Mouse (Mus musculus) limb, embryonic 14.5 days (tissue): ENCODE data around the gene Smg7. TPM values are rescaled to one million over a fixed set of nuclear protein-coding genes. Genes with fewer than 3 reads are reported as not detected.

ENCODE experiments used
- ATAC-seq: fragments of 200-750 bp; cut with Nextera tagmentation; 2 replicates; pipeline ENCODE4 v1.8.0; 2017; ENCODE audit warnings: low read depth, moderate number of reproducible peaks, moderate TSS enrichment; ENCODE audit not compliant: low FRiP score
- DNase-seq: peaks from one replicate; pipeline ENCODE4 v3.0.0-alpha.2; 2015; ENCODE audit warnings: low spot score
- H3K27ac ChIP-seq: fragments of 300-500 bp; sonication (generic); replicated peaks from 2 replicates; pipeline ENCODE4 v1.5.1; 2014; ENCODE audit warnings: low read depth, mild to moderate bottlenecking, low read length, moderate library complexity, mixed read lengths
- H3K27me3 ChIP-seq: fragments of 300-500 bp; sonication (generic); 2 replicates; pipeline ENCODE4 v1.6.1; 2014; ENCODE audit warnings: low read length, mixed read lengths; ENCODE audit not compliant: control insufficient read depth, insufficient read depth
- H3K36me3 ChIP-seq: fragments of 300-500 bp; sonication (generic); 2 replicates; pipeline ENCODE4 v1.6.1; 2014; ENCODE audit warnings: mild to moderate bottlenecking, low read length, moderate library complexity, mixed read lengths; ENCODE audit not compliant: control insufficient read depth, insufficient read depth
- H3K4me1 ChIP-seq: fragments of 300-500 bp; sonication (generic); 2 replicates; pipeline ENCODE4 v1.6.1; 2014; ENCODE audit warnings: antibody characterized with exemption, low read length, mixed read lengths; ENCODE audit not compliant: control insufficient read depth, insufficient read depth
- H3K4me2 ChIP-seq: fragments of 300-500 bp; sonication (generic); replicated peaks from 2 replicates; pipeline ENCODE4 v1.6.1; 2014; ENCODE audit warnings: low read depth, mild to moderate bottlenecking, low read length, moderate library complexity; ENCODE audit not compliant: severe bottlenecking
- H3K4me3 ChIP-seq: fragments of 300-500 bp; sonication (generic); replicated peaks from 2 replicates; pipeline ENCODE4 v1.5.1; 2014; ENCODE audit warnings: low read length
- H3K9ac ChIP-seq: fragments of 300-500 bp; sonication (generic); 2 replicates; pipeline ENCODE4 v1.6.1; 2014; ENCODE audit warnings: mild to moderate bottlenecking, low read depth, low read length, moderate library complexity; ENCODE audit not compliant: severe bottlenecking
- H3K9me3 ChIP-seq: fragments of 300-500 bp; sonication (generic); 2 replicates; pipeline ENCODE4 v1.6.1; 2016; ENCODE audit warnings: low read length; ENCODE audit not compliant: control insufficient read depth
- POLR2A ChIP-seq: fragments of 200-500 bp; IDR thresholded peaks from 2 replicates; pipeline ENCODE4 v1.8.0; 2012; ENCODE audit warnings: inconsistent platforms, mild to moderate bottlenecking, moderate library complexity, borderline replicate concordance; ENCODE audit not compliant: insufficient read depth, insufficient read length; ENCODE audit errors: extremely low read depth
- WGBS: fragments of 180-500 bp; shearing (Covaris S2); extraction: QIAGEN DNeasy Blood & Tissue Kit; methylation state at CpG from one replicate; pipeline ENCODE4 v1.1.7; 2014; 5-methylcytosine and 5-hydroxymethylcytosine counted together
- polyA plus RNA-seq, 2 experiments: library from polyadenylated mRNA; depleted of rRNA in 1 of 2; stranded (reverse) in 1 of 2; unstranded in 1 of 2; fragments of >200 nt; fragmentation: Nextera tagmentation in 1 of 2; extraction: Ambion mirVana in 1 of 2; gene quantifications; 2 replicates each; pipeline versions ENCODE4 v1.2.1 to v1.2.3; 2012 to 2014

Gene Smg7
- polyA plus RNA-seq, 2 experiments = 30.0 to 37.3 TPM

DNA sequence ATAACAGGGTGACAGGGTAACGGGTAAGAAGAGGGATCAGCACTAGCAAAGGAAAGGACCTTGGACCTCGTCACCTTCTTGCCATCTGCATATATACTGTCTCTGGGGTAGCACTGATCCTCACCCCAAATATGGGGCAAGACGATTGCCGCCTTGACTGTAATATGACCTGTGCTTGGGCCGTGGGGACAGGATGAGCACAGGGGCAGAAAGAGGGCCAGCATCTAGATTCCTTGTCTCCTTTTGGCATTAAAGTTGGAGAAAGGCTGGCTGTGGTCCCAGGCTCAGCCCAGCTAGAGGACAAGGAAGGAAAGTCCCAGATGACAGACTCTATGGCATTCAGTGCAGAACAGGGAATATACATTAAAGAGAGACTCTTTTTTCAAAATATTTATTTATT, 76.0 kb downstream of the Smg7 start:
- WGBS = 76% methylated on average over 5 of the region's 5 CpGs

DNA sequence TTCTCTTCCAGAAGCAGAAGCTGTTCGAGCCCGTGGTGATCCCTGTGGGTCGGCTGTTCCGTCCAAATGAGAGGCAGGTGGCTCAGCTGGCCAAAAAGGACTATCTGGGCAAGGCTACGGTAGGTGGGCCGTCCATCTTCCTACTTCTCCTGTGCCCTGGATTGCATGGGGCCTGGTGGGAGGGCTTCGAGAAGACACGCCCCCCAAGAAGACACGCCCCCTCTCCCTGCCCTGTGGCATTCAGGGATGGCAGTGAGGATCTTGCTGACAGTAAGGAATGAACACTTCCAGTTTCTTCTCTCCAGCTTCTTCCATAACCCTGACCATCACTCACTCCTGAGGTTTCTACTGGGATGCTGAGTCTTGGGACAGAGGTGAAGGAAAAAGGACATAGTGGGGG, 78.2 kb downstream of the Smg7 start:
- Histone ChIP-seq H3K27me3 (no peaks in the 10 kb centered on the region), H3K9ac (no peak overlapping the region), H3K27ac (no peak overlapping the region), H3K36me3 (no peaks in the 10 kb centered on the region), H3K9me3 (no peaks in the 10 kb centered on the region), H3K4me2 (no peak overlapping the region), H3K4me1 (no peaks in the 10 kb centered on the region), H3K4me3 (no peak overlapping the region)
- no peak for TF ChIP-seq POLR2A
- DNase-seq = no peak
- ATAC-seq = no peak
- 71% methylated on average over 9 of the region's 9 CpGs for WGBS

More for the DNA sequence above, 76.0 kb downstream of the Smg7 start:
- ATAC-seq (no peak), DNase-seq (no peak)
- Histone ChIP-seq H3K4me2 (no peak overlapping the region), H3K36me3 (no peaks in the 10 kb centered on the region), H3K4me1 (no peaks in the 10 kb centered on the region), H3K4me3 (no peak overlapping the region), H3K9me3 (no peaks in the 10 kb centered on the region), H3K9ac (no peak overlapping the region), H3K27me3 (no peaks in the 10 kb centered on the region), H3K27ac (no peak overlapping the region)
- TF ChIP-seq POLR2A = no peak

DNA sequence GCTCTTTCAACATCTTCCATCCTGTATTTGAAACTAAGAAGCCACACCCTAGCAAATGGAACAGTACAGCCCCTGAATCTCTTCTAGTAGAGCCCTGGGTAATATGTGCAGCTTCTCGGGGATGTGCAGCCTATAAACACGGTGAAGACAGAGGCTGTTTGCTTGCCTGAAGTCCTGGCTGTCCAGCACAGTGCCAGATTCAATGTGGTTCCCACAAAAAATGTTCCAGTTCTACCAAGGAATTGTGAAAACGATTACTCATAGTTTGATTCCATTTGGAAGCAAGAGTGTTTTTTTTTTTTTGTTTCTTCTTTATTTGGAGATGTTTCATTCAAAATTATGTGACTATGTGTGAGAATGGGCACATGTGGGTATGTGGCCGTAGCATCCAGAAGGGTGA, 80.7 kb downstream of the Smg7 start:
- Histone ChIP-seq H3K4me2 (no peak overlapping the region), H3K36me3 (no peaks in the 10 kb centered on the region), H3K9ac (no peak overlapping the region), H3K4me3 (no peak overlapping the region), H3K4me1 (no peaks in the 10 kb centered on the region), H3K9me3 (no peaks in the 10 kb centered on the region), H3K27ac (no peak overlapping the region), H3K27me3 (no peaks in the 10 kb centered on the region)
- ATAC-seq (no peak), DNase-seq (no peak)
- no peak for TF ChIP-seq POLR2A
- 83% methylated on average over 4 of the region's 4 CpGs for WGBS

DNA sequence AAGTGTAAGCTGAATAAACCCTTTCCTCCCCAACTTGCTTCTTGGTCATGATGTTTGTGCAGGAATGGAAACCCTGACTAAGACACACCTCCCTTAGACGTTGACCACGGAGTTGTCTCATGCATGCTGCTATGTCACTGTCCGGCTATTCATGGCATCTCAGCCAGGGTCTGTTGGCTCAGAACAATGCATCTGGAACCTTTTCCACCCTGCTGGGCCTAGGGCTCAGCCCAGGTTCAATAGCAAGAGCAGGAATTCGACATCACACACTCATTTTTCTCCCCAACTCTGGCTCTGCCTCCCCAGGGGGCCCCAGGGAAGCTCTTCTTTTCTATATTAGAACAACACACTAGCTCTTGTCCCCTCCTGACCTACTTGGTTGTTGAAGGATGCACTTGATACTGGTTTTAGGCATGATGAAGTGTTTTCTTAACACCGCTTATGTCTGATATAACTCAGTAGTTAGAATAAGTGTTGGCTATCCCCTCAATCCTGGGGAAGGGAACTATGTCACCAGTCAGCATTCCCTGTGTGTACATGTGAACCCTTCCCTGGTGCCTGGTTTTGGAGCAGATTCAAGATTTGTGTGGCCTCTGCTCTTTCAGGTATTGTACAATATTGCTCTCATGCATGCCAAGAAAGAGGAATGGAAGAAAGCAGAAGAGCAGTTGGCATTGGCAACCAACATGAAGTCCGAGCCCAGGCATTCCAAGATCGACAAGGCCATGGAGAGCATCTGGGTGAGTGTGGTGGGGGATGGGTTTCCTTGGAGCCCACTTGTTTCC, 81.3 kb downstream of the Smg7 start:
- Histone ChIP-seq H3K27me3 (no peaks in the 10 kb centered on the region), H3K9ac (no peak overlapping the region), H3K27ac (no peak overlapping the region), H3K4me2 (no peak overlapping the region), H3K4me1 (no peaks in the 10 kb centered on the region), H3K9me3 (no peaks in the 10 kb centered on the region), H3K36me3 (no peaks in the 10 kb centered on the region), H3K4me3 (no peak overlapping the region)
- DNase-seq = no peak
- no peak for TF ChIP-seq POLR2A
- no peak for ATAC-seq
- WGBS = 79% methylated on average over 7 of the region's 7 CpGs

DNA sequence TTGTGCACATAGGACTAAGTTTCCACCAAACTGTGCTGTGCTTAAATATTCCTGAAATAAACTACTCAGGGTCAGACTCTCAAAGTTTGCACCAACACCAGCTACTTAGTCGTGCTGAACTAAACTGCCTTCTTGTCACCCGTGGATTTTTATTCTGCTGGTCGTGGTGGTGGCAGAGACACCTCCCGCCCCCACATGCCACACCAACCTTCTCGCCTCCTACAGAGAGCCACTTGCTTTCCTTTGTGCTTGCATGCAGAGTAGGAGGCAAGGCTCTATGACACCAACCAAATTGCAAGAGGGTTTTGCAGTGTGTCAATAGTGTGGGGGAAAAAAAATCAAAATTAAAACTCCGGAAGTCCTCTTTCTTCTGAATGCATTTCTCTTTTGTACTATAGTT, 82.9 kb downstream of the Smg7 start:
- Histone ChIP-seq H3K4me3 (no peak overlapping the region), H3K27me3 (no peaks in the 10 kb centered on the region), H3K9me3 (no peaks in the 10 kb centered on the region), H3K9ac (no peak overlapping the region), H3K27ac (no peak overlapping the region), H3K36me3 (no peaks in the 10 kb centered on the region), H3K4me1 (no peaks in the 10 kb centered on the region), H3K4me2 (no peak overlapping the region)
- no peak for DNase-seq
- WGBS = 76% methylated on average over 6 of the region's 6 CpGs
- ATAC-seq = no peak
- no peak for TF ChIP-seq POLR2A
